Mouse (Mus musculus): ENCODE results near the gene Tmem255b.

Gene Tmem255b

DNA sequence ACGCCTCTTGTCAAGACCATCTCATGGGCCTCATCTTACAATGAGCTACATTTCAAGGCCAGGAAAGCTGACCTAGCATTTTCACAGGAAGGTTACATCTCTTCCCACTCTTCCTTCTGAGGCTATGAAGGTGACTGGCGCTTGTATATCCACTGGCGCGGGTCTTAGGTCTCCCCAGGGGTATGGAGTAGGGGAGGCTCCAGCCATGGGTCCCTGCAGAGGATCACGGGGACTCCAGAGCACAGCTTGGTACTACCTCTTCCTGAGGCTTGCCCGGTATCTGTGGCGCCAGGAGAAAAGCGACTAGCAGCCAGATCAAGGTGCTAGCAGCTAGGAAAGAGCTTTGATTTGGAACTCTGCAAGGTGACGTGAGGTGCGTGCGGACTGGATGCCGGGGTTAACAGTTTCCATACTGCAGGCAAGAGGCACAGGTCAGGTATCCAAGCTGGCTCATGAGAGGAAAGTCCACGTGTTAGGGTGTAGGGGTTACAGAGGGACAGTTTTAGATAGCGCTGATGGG lies 56.6 kb downstream of the Tmem255b start:
- no peak for DNase-seq (ENCODE audit: low spot score in 2 of 2)

DNA sequence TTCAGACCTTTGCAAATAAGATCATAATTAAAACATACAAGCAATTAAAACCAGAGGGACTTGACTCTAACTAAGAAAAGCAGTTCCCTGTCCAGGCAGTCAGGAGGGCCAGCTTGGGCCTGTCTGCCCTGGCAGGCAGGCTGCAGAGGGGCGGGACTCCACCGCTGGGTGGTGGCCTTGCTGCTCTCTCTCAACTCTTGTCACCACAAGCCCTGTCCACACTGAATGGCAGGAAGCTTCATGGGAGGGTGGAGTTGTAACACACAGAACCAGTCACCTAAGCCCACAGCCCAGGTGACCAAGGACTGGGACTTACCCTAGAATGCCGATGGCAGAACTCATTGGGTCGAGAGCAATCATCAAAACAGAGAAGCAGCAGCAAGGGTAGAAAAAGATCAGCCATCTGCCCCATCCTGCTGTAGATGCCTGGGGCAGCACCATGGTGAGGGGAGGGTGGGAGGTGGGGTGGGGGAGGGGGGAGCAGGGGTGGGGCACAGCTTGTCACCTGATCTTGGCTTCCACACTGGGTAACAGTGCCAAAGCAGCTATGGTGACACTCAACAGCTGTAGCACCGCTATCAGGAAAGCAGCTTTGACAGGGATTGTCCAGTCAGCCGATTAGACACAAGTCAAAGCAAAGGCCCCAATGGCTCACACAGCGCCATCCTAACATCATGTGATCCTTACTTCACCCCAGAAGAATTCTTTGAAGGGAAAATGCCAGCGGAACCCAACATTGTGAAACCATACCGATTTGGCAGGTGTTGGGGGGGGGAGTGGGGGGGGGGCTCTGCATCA lies 57.4 kb downstream of the Tmem255b start:
- DNase-seq (ENCODE audit: low spot score in 2 of 2), result no peak

- DNase-seq (ENCODE audit: low spot score in 2 of 2), result no peak
Measured at GRCm38 (mm10) chr8:13493011-13493410, 58.0 kb downstream of the Tmem255b start.

- DNase-seq (ENCODE audit: low spot score in 2 of 2), result no peak
Measured at GRCm38 (mm10) chr8:13493858-13494631, 59.1 kb downstream of the Tmem255b start, which contains the start of gene Gas6. Gas6 (minus strand) TSS chr8:13494490.

DNA sequence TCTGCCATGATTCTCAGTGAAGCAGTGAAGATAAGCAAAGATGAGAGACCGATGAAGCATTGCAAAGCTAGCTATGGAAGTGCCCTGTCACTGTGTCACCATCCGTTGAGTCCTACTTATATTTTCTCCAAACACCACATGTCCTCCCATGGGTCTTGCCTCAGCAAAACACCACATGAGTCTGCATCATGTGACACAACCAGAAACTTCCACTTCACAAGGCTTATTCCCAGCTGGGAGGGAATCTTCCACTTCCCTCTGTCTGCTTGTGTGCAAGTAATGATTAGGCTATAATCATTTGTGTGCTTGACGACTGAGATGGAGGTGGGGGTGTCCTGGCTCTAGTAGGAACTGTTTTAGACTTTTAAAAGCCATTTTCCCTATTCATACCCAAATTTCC lies 66.2 kb downstream of the Tmem255b start:
- DNase-seq (ENCODE audit: low spot score in 2 of 2), result no peak

GRCm38 (mm10) chr8:13503936-13504606 lies 69.1 kb downstream of the Tmem255b start:
- DNase-seq (ENCODE audit: low spot score in 2 of 2), result no peak

GRCm38 (mm10) chr8:13504894-13505674 lies 70.1 kb downstream of the Tmem255b start:
- DNase-seq (ENCODE audit: low spot score in 2 of 2), result no peak

- peak in 1 of 2 experiments; percentile 12 for DNase-seq (ENCODE audit: low spot score in 2 of 2)
Measured at GRCm38 (mm10) chr8:13506849-13507248, 71.9 kb downstream of the Tmem255b start.

- DNase-seq (ENCODE audit: low spot score in 2 of 2), result no peak
Measured at GRCm38 (mm10) chr8:13507284-13507937, 72.4 kb downstream of the Tmem255b start.

DNA sequence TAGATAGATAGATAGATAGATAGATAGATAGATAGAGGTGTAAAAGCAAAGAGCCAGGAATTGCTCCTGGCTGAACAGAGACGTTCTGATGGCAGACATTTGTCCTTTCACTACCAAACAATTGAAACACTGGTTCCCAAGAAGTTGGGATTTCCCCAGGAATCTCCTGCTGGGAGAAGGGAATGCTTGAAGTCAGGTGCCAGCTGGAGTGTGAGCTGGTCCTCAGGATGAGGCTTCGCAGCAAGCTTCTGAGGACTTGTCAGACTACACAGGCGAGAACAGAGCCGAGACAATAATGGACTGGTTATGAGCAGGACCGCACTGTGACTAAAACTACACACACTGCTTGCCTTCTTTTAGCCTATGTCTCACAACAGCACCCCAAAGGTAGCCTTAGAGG lies 77.0 kb downstream of the Tmem255b start:
- no peak for DNase-seq (ENCODE audit: low spot score in 2 of 2)

DNA sequence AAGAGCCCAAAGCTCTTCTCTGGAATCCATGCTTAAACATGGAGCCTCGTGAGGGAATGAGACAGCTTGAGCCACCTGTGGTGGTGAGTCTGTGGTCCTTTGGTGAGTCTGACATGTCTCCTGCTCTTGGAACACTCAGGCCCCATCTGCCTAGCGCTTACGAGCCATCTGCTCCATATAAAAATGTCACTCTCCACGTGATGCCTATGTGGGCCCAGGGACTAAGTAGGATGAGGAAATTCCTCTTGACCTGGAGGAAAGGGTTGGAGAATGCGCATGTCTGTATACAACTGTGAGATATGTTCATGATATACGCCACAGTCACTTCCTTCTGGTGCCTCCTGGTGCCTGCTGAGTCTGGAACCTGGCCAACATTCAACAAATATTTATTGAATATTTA lies 77.7 kb downstream of the Tmem255b start:
- no peak for DNase-seq (ENCODE audit: low spot score in 2 of 2)

- DNase-seq (ENCODE audit: low spot score in 2 of 2), result no peak
Measured at GRCm38 (mm10) chr8:13513556-13514370, 78.8 kb downstream of the Tmem255b start.

DNA sequence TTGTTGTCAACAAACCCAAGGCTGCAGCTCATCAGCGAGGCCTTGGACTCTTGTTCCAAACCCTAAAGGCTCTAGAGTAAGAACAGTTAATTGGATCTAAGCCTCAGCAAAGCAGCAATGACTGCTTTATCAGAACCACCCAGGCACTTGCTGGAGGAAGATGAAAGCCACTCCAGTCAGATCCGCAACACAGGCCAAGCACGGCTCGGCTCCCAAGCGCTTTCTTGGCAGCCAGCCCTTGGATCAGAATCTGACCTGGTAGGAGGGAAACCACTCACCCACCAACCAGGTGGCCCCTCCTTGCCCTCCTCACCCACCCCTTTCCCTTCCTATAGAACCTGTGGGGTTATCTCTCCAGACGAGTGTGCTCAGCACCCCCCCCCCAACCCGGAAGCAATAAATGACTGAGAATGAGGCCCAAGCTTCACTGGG lies 81.0 kb downstream of the Tmem255b start:
- no peak for DNase-seq (ENCODE audit: low spot score in 2 of 2)

DNA sequence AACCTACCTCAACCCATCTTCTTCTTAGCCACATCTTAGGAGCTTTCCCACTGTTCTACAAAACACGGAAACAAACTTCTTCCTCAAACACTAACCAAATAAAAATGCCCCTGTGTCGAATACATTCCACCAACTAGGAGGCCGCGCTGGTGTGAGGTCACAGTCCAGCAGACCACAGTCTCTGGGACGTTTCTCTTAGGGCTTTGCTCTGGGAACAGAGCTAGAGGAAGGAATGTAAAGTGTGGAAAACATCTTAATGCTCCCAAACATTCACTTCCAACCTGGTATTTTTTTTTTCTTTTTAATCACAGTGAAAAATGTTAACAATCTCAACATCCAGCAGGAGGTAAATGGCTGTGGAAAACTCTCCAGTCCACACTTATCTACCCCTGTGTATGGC lies 81.7 kb downstream of the Tmem255b start:
- DNase-seq (ENCODE audit: low spot score in 2 of 2), result no peak

- no peak for DNase-seq (ENCODE audit: low spot score in 2 of 2)
Measured at GRCm38 (mm10) chr8:13517284-13517781, 82.3 kb downstream of the Tmem255b start.

Data from spleen, postnatal 36 days (tissue).